Mouse (Mus musculus): ENCODE results near the gene Kif5a. TPM values are rescaled to one million over a fixed set of nuclear protein-coding genes. Genes with fewer than 3 reads are reported as not detected.

The Kif5a gene
- polyA plus RNA-seq, 1 experiment: 0.29 TPM

GRCm38 (mm10) chr10:127265727-127266111 is 2.6 kb upstream of the Kif5a start:
- Histone ChIP-seq H3ac (ENCODE audit: control insufficient read depth, insufficient read length, low read depth) (no peak overlapping the region), H3K79me2 (ENCODE audit: control insufficient read depth, insufficient read depth) (peaks cover 38% of the 10 kb centered on the region), H3K36me3 (ENCODE audit: control insufficient read depth, insufficient read depth) (peaks cover 32% of the 10 kb centered on the region), H3K79me3 (ENCODE audit: low read depth) (peaks cover 23% of the 10 kb centered on the region), H3K27me3 (ENCODE audit: control insufficient read depth, insufficient read depth, insufficient read length) (peaks cover 16% of the 10 kb centered on the region), H3K4me3 (ENCODE audit: insufficient read depth, poor library complexity, severe bottlenecking) (no peak overlapping the region)
- TF ChIP-seq FOSL1 (IDR thresholded peaks at IDR 0.05; ENCODE audit: insufficient read depth, low read length, poor library complexity, severe bottlenecking) (no peak), USF1 (IDR thresholded peaks at IDR 0.05; ENCODE audit: low read depth) (peak; percentile 63)

- H3K4me3 ChIP-seq (ENCODE audit: insufficient read depth, poor library complexity, severe bottlenecking): no peak overlapping the region
These were observed 1.8 kb upstream of the Kif5a start for GRCm38 (mm10) chr10:127264971-127265370.

GRCm38 (mm10) chr10:127264336-127264735 is 1.2 kb upstream of the Kif5a start:
- Histone ChIP-seq H3ac (ENCODE audit: control insufficient read depth, insufficient read length, low read depth) (no peak overlapping the region), H3K36me3 (ENCODE audit: control insufficient read depth, insufficient read depth) (peaks cover 18% of the 10 kb centered on the region), H3K79me3 (ENCODE audit: low read depth) (peaks cover 17% of the 10 kb centered on the region), H3K79me2 (ENCODE audit: control insufficient read depth, insufficient read depth) (peaks cover 31% of the 10 kb centered on the region), H3K27me3 (ENCODE audit: control insufficient read depth, insufficient read depth, insufficient read length) (peaks cover 16% of the 10 kb centered on the region), H3K4me3 (ENCODE audit: insufficient read depth, poor library complexity, severe bottlenecking) (no peak overlapping the region)
- TF ChIP-seq MYOG (IDR thresholded peaks at IDR 0.05; ENCODE audit: control insufficient read depth, extremely low read depth, insufficient read length) (no peak), CEBPB (IDR thresholded peaks at IDR 0.05; ENCODE audit: low read depth) (no peak), CTCF (IDR thresholded peaks at IDR 0.05; ENCODE audit: control insufficient read depth, insufficient read depth, insufficient read length) (no peak), USF1 (IDR thresholded peaks at IDR 0.05; ENCODE audit: low read depth) (no peak), MAX (IDR thresholded peaks at IDR 0.05) (no peak), FOSL1 (IDR thresholded peaks at IDR 0.05; ENCODE audit: insufficient read depth, low read length, poor library complexity, severe bottlenecking) (no peak), MYOD1 (IDR thresholded peaks at IDR 0.05; ENCODE audit: control insufficient read depth, insufficient read length, low read depth) (no peak)

More at GRCm38 (mm10) chr10:127264971-127265370, 1.8 kb upstream of the Kif5a start:
- H3K27me3 ChIP-seq (ENCODE audit: control insufficient read depth, insufficient read depth, insufficient read length): peaks cover 16% of the 10 kb centered on the region
- peaks cover 24% of the 10 kb centered on the region for H3K36me3 ChIP-seq (ENCODE audit: control insufficient read depth, insufficient read depth)
- no peak overlapping the region for H3ac ChIP-seq (ENCODE audit: control insufficient read depth, insufficient read length, low read depth)
- peaks cover 22% of the 10 kb centered on the region for H3K79me3 ChIP-seq (ENCODE audit: low read depth)
- peaks cover 36% of the 10 kb centered on the region for H3K79me2 ChIP-seq (ENCODE audit: control insufficient read depth, insufficient read depth)
- no peak for TF ChIP-seq MYOG (IDR thresholded peaks at IDR 0.05; ENCODE audit: control insufficient read depth, extremely low read depth, insufficient read length)
- no peak for TF ChIP-seq MAX (IDR thresholded peaks at IDR 0.05)
- TF ChIP-seq FOSL1 (IDR thresholded peaks at IDR 0.05; ENCODE audit: insufficient read depth, low read length, poor library complexity, severe bottlenecking): no peak
- no peak for TF ChIP-seq CTCF (IDR thresholded peaks at IDR 0.05; ENCODE audit: control insufficient read depth, insufficient read depth, insufficient read length)
- no peak for TF ChIP-seq MYOD1 (IDR thresholded peaks at IDR 0.05; ENCODE audit: control insufficient read depth, insufficient read length, low read depth)
- TF ChIP-seq CEBPB (IDR thresholded peaks at IDR 0.05; ENCODE audit: low read depth): no peak
- no peak for TF ChIP-seq USF1 (IDR thresholded peaks at IDR 0.05; ENCODE audit: low read depth)

GRCm38 (mm10) chr10:127263631-127264030 is 483 bp upstream of the Kif5a start:
- TF ChIP-seq CTCF (IDR thresholded peaks at IDR 0.05; ENCODE audit: control insufficient read depth, insufficient read depth, insufficient read length) (no peak), CEBPB (IDR thresholded peaks at IDR 0.05; ENCODE audit: low read depth) (no peak), FOSL1 (IDR thresholded peaks at IDR 0.05; ENCODE audit: insufficient read depth, low read length, poor library complexity, severe bottlenecking) (no peak), MAX (IDR thresholded peaks at IDR 0.05) (no peak), MYOD1 (IDR thresholded peaks at IDR 0.05; ENCODE audit: control insufficient read depth, insufficient read length, low read depth) (no peak), MYOG (IDR thresholded peaks at IDR 0.05; ENCODE audit: control insufficient read depth, extremely low read depth, insufficient read length) (no peak), USF1 (IDR thresholded peaks at IDR 0.05; ENCODE audit: low read depth) (no peak)
- Histone ChIP-seq H3K27me3 (ENCODE audit: control insufficient read depth, insufficient read depth, insufficient read length) (peaks cover 16% of the 10 kb centered on the region), H3ac (ENCODE audit: control insufficient read depth, insufficient read length, low read depth) (no peak overlapping the region), H3K79me2 (ENCODE audit: control insufficient read depth, insufficient read depth) (peaks cover 24% of the 10 kb centered on the region), H3K4me3 (ENCODE audit: insufficient read depth, poor library complexity, severe bottlenecking) (no peak overlapping the region), H3K36me3 (ENCODE audit: control insufficient read depth, insufficient read depth) (peaks cover 11% of the 10 kb centered on the region), H3K79me3 (ENCODE audit: low read depth) (peaks cover 16% of the 10 kb centered on the region)

GRCm38 (mm10) chr10:127261706-127262547 is 1.2 kb downstream of the Kif5a start:
- Histone ChIP-seq H3ac (ENCODE audit: control insufficient read depth, insufficient read length, low read depth) (no peak overlapping the region), H3K79me3 (ENCODE audit: low read depth) (peaks cover 3% of the 10 kb centered on the region), H3K27me3 (ENCODE audit: control insufficient read depth, insufficient read depth, insufficient read length) (peaks cover 20% of the 10 kb centered on the region), H3K4me3 (ENCODE audit: insufficient read depth, poor library complexity, severe bottlenecking) (no peak overlapping the region), H3K79me2 (ENCODE audit: control insufficient read depth, insufficient read depth) (peaks cover 7% of the 10 kb centered on the region), H3K36me3 (ENCODE audit: control insufficient read depth, insufficient read depth) (no peaks in the 10 kb centered on the region)
- no peak for TF ChIP-seq USF1 (IDR thresholded peaks at IDR 0.05; ENCODE audit: low read depth)
- TF ChIP-seq CTCF (IDR thresholded peaks at IDR 0.05; ENCODE audit: control insufficient read depth, insufficient read depth, insufficient read length): no peak
- no peak for TF ChIP-seq CEBPB (IDR thresholded peaks at IDR 0.05; ENCODE audit: low read depth)
- no peak for TF ChIP-seq FOSL1 (IDR thresholded peaks at IDR 0.05; ENCODE audit: insufficient read depth, low read length, poor library complexity, severe bottlenecking)
- TF ChIP-seq MYOG (IDR thresholded peaks at IDR 0.05; ENCODE audit: control insufficient read depth, extremely low read depth, insufficient read length): no peak
- TF ChIP-seq MYOD1 (IDR thresholded peaks at IDR 0.05; ENCODE audit: control insufficient read depth, insufficient read length, low read depth): no peak
- TF ChIP-seq MAX (IDR thresholded peaks at IDR 0.05): no peak

Measured in C2C12 (cell line).